Mouse (Mus musculus): ENCODE data around the gene Nkg7.

The Nkg7 gene

GRCm38 (mm10) chr7:43447801-43448200 is 10.9 kb downstream of the Nkg7 start:
- no peak for DNase-seq (ENCODE audit: low read depth, low spot score)

GRCm38 (mm10) chr7:43448246-43448645 is 11.4 kb downstream of the Nkg7 start:
- no peak for DNase-seq (ENCODE audit: low read depth, low spot score)

- DNase-seq (ENCODE audit: low read depth, low spot score), result no peak
Measured at GRCm38 (mm10) chr7:43449811-43450210, 12.9 kb downstream of the Nkg7 start.

- DNase-seq (ENCODE audit: low read depth, low spot score), result no peak
Measured at GRCm38 (mm10) chr7:43451726-43452125, 14.9 kb downstream of the Nkg7 start.

GRCm38 (mm10) chr7:43452609-43453008 is 15.7 kb downstream of the Nkg7 start:
- no peak for DNase-seq (ENCODE audit: low read depth, low spot score)

GRCm38 (mm10) chr7:43453599-43454355 is 16.9 kb downstream of the Nkg7 start:
- no peak for DNase-seq (ENCODE audit: low read depth, low spot score)

- no peak for DNase-seq (ENCODE audit: low read depth, low spot score)
Measured at GRCm38 (mm10) chr7:43454371-43454770, 17.5 kb downstream of the Nkg7 start.

GRCm38 (mm10) chr7:43462851-43463250 is 26.0 kb downstream of the Nkg7 start, which contains the start of gene Vsig10l:
TSS of gene Vsig10l (plus strand) at chr7:43463151.
- no peak for DNase-seq (ENCODE audit: low read depth, low spot score)

- DNase-seq (ENCODE audit: low read depth, low spot score), result no peak
Measured at GRCm38 (mm10) chr7:43463976-43464375, 27.1 kb downstream of the Nkg7 start.

- peak; percentile 40 for DNase-seq (ENCODE audit: low read depth, low spot score)
Measured at GRCm38 (mm10) chr7:43464864-43465343, 28.0 kb downstream of the Nkg7 start.

- peak; percentile 81 for DNase-seq (ENCODE audit: low read depth, low spot score)
Measured at GRCm38 (mm10) chr7:43465344-43466098, 28.6 kb downstream of the Nkg7 start.

GRCm38 (mm10) chr7:43466099-43466694 is 29.3 kb downstream of the Nkg7 start:
- DNase-seq (ENCODE audit: low read depth, low spot score), result peak; percentile 68

GRCm38 (mm10) chr7:43470373-43470772 is 33.5 kb downstream of the Nkg7 start:
- no peak for DNase-seq (ENCODE audit: low read depth, low spot score)

GRCm38 (mm10) chr7:43475706-43476105 is 38.8 kb downstream of the Nkg7 start:
- no peak for DNase-seq (ENCODE audit: low read depth, low spot score)

GRCm38 (mm10) chr7:43476376-43476775 is 39.5 kb downstream of the Nkg7 start:
- DNase-seq (ENCODE audit: low read depth, low spot score), result no peak

GRCm38 (mm10) chr7:43481191-43481590 is 44.3 kb downstream of the Nkg7 start:
- no peak for DNase-seq (ENCODE audit: low read depth, low spot score)

- no peak for DNase-seq (ENCODE audit: low read depth, low spot score)
Measured at GRCm38 (mm10) chr7:43482090-43482716, 45.3 kb downstream of the Nkg7 start.

- DNase-seq (ENCODE audit: low read depth, low spot score), result no peak
Measured at GRCm38 (mm10) chr7:43483236-43483635, 46.4 kb downstream of the Nkg7 start.
